Mouse (Mus musculus) small intestine, adult 2 months (tissue): ENCODE results near the gene Helz. TPM values are rescaled to one million over a fixed set of nuclear protein-coding genes. Genes with fewer than 3 reads are reported as not detected.

ENCODE experiments used
- H3K27ac ChIP-seq: fragments of 200-500 bp; 2 replicates; pipeline ENCODE4 v1.5.1; 2012; ENCODE audit warnings: low read depth, low read length, control low read depth, inconsistent platforms; ENCODE audit not compliant: insufficient read depth
- H3K27me3 ChIP-seq: fragments of 200-500 bp; 2 replicates; pipeline ENCODE4 v1.6.1; 2012; ENCODE audit warnings: mild to moderate bottlenecking, moderate library complexity, low read length, inconsistent platforms; ENCODE audit not compliant: control insufficient read depth, insufficient read depth
- H3K36me3 ChIP-seq: fragments of 200-500 bp; 2 replicates; pipeline ENCODE4 v1.6.1; 2012; ENCODE audit warnings: mild to moderate bottlenecking, low read length, control low read depth, inconsistent platforms; ENCODE audit not compliant: control insufficient read depth, insufficient read depth
- H3K4me1 ChIP-seq: fragments of 200-500 bp; 2 replicates; pipeline ENCODE4 v1.6.1; 2012; ENCODE audit warnings: low read length, inconsistent platforms, mixed read lengths; ENCODE audit not compliant: control insufficient read depth, insufficient read depth, insufficient read length
- H3K4me3 ChIP-seq: fragments of 200-500 bp; 2 replicates; pipeline ENCODE4 v1.5.1; 2012; ENCODE audit warnings: low read depth, mild to moderate bottlenecking, control low read depth, inconsistent platforms, low read length, moderate library complexity
- CTCF ChIP-seq: fragments of 200-500 bp; IDR thresholded peaks from 2 replicates; pipeline ENCODE4 v1.5.1; 2012; ENCODE audit warnings: low read depth, mild to moderate bottlenecking, control low read depth, inconsistent platforms, low read length, moderate library complexity, mixed read lengths; ENCODE audit not compliant: insufficient replicate concordance, insufficient read length; ENCODE audit errors: extremely low read depth
- POLR2A ChIP-seq: fragments of 200-500 bp; IDR thresholded peaks from 2 replicates; pipeline ENCODE4 v1.6.1; 2012; ENCODE audit warnings: low read depth, mild to moderate bottlenecking, control low read depth, inconsistent platforms, low read length, moderate library complexity
- WGBS: fragments of 180-500 bp; shearing (Covaris S2); methylation state at CpG from one replicate; pipeline ENCODE4 v1.1.7; 2018; 5-methylcytosine and 5-hydroxymethylcytosine counted together
- polyA plus RNA-seq: library from polyadenylated mRNA; depleted of rRNA; stranded (reverse); fragments of >200 nt; gene quantifications from 2 replicates; pipeline ENCODE4 v1.2.3, GENCODE M21; 2012; rRNA removed

The Helz gene
- polyA plus RNA-seq, 1 experiment, result 19.5 TPM

DNA sequence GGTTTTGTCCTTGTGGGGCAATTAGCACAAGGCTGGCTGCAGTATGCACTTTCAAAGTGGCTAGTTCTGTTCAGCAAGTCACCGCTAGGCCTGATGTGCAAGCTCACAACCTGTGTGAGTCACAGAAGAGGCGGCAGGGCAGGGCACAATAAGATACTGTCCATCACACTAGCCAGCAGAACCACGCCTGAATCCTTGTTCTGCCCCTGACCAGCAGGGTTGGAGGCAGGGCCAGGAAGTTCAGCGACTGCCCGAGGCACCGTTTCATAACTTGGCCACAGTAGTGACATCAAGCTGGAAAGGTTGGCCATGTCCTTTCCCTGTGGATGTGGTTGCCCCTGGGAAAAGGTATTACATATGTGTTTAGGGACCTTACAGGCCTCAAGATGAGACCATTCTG, 190.2 kb downstream of the Helz start:
- no peaks in the 10 kb centered on the region; the same call in 1 of the 2 replicates for H3K27me3 ChIP-seq
- H3K4me3 ChIP-seq, result no peak overlapping the region
- H3K27ac ChIP-seq, result no peak overlapping the region
- 68% methylated on average over 6 of the region's 6 CpGs for WGBS
- H3K4me1 ChIP-seq, result no peaks in the 10 kb centered on the region
- H3K36me3 ChIP-seq, result no peaks in the 10 kb centered on the region
- no peak for TF ChIP-seq POLR2A
- TF ChIP-seq CTCF, result no peak

DNA sequence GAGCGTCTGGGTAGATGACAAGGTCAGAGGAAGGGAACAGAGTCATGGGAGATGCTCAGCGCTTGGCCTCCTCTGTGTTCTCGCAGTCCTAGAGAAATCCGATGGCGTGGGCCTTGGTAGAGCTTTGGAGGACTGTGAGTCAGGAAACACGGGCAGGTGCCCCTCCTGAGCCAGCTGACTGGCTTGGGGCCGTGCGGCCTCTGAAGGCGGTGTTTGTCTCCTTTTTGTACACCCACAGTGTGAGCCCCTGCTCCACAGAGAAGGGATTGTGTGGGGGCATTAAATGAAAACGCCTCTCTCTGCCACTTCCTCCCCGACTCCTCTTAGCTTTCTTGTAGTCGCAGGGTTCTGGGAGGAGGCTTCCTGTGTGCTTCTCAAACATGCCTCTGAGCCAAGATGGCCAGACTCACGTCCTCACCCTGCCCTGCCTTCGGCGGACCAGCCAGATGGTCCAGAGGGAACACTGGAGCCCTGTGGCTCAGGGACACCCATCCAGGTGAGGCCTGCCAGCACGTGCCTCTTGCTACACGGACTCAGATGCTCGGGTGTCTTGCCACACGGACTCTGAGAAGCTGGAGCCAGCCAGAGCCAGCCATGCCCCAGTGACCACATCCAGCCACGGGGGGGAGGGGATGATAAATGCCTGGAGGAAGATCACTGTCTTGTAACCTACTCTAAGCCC, 190.8 kb downstream of the Helz start:
- Histone ChIP-seq H3K4me3 (no peak overlapping the region), H3K36me3 (no peaks in the 10 kb centered on the region), H3K27ac (no peak overlapping the region), H3K27me3 (no peaks in the 10 kb centered on the region; the same call in 1 of the 2 replicates), H3K4me1 (no peaks in the 10 kb centered on the region)
- 78% methylated on average over 20 of the region's 20 CpGs for WGBS
- TF ChIP-seq CTCF (no peak), POLR2A (no peak)

DNA sequence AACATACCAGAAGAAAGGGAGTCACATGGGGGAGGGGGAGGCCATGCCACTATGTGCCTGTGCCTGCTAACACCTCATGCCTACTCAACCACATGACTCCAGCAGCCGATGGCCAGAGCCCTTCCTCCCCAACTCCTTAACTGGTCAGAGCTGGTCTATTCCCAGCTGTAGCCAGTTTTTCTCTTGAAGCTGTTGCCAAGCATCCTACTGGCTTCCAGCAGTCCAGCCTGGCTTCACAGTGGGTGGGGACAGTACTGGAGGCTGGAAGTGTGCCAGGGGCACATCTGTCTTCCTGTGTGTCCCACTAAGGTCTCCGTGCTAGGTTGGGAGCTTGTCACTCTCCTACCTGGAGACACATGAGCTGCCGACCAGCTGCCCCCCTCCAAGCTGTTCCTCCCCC, 195.4 kb downstream of the Helz start:
- no peak overlapping the region for H3K4me3 ChIP-seq
- H3K36me3 ChIP-seq, result no peaks in the 10 kb centered on the region
- no peaks in the 10 kb centered on the region for H3K27me3 ChIP-seq
- H3K27ac ChIP-seq, result no peak overlapping the region
- H3K4me1 ChIP-seq, result no peaks in the 10 kb centered on the region
- WGBS, result 61% methylated on average over 3 of the region's 3 CpGs
- TF ChIP-seq POLR2A (no peak), CTCF (no peak)

Other genes starting within 250 kb of the Helz start
- gene Pitpnc1, start 77.2 kb upstream of the Helz start, polyA plus RNA-seq, result 0.84 and 1.5 TPM in 2 replicates
- 2.7 and 3.6 TPM in 2 replicates for gene Psmd12, start 68.4 kb upstream of the Helz start, polyA plus RNA-seq
- gene Cacng1, start 168.6 kb downstream of the Helz start, polyA plus RNA-seq, result 0.15 TPM in 1 of 2 replicates, not detected in the other
- gene Cacng4, start 246.6 kb downstream of the Helz start, polyA plus RNA-seq, result 0.18 and 0.24 TPM in 2 replicates